Mouse (Mus musculus): ENCODE measurements at regions not wholly inside any gene's neighbourhood (a gene's known extent, or its start where the extent isn't known, plus 50 kb on each side); places are given as distances from the start of the nearest gene placed in this dataset.
"Not testable (repeated sequence)": the region's sequence is repeated elsewhere in the genome, so short reads cannot be mapped to it uniquely, and the experiment has no call there.

DNA sequence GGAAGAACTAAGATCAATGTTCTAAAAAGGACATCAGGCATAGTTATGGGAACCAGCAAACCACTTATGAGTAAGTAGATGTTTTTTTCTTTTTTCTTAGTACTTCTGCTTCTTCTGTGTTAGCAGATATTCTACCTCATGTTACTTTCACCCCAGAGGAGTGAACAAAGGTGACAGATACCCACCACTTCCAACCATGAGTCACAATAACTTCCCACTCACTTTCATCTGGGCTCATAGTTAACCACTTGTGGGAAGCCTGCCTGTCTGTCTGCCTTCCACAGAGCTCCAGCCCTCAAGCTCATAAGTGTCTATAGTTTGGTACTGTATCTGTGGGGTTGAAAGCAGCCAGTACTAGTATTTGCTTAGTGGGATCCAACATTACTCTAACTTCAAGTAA lies 485.7 kb upstream of the Acvr2a start:
- Histone ChIP-seq H3K4me1 (ENCODE audit: control insufficient read depth, insufficient read depth, low read length) (peaks cover 2% of the 10 kb centered on the region; the same call in 1 of the 2 replicates), H3K4me3 (no peak overlapping the region), H3K79me2 (replicated peaks; ENCODE audit: control insufficient read depth, insufficient read depth, low read length) (no peaks in the 10 kb centered on the region), H3K9ac (ENCODE audit: low read depth, low read length) (no peak overlapping the region), H3K27ac (no peak overlapping the region), H3K36me3 (ENCODE audit: control insufficient read depth, insufficient read depth, low read length) (0 out of 2 replicates have a peak, but pooled peaks cover under 1% of the 10 kb centered on the region), H3K27me3 (ENCODE audit: control insufficient read depth, insufficient read depth, low read length) (no peaks in the 10 kb centered on the region)
- TF ChIP-seq POLR2A (IDR thresholded peaks at IDR 0.05; ENCODE audit: insufficient read depth, low read depth, low read length) (no peak), CTCF (IDR thresholded peaks at IDR 0.05) (no peak), EP300 (IDR thresholded peaks at IDR 0.05; ENCODE audit: insufficient read depth, low read depth, low read length) (no peak)
- intact Hi-C loops (cut with DNase I), result no loop called here
- no peak for DNase-seq

- WGBS, result 19% methylated on average over 10 of the region's 10 CpGs
- Histone ChIP-seq H3K27ac (peak overlapping the region; percentile 72), H3K4me3 (peak overlapping the region; percentile 38), H3K9ac (ENCODE audit: low read depth, low read length) (peak overlapping the region; percentile 12), H3K79me2 (replicated peaks; ENCODE audit: control insufficient read depth, insufficient read depth, low read length) (no peaks in the 10 kb centered on the region), H3K27me3 (ENCODE audit: control insufficient read depth, insufficient read depth, low read length) (no peaks in the 10 kb centered on the region), H3K4me1 (ENCODE audit: control insufficient read depth, insufficient read depth, low read length) (peaks cover 3% of the 10 kb centered on the region), H3K36me3 (ENCODE audit: control insufficient read depth, insufficient read depth, low read length) (peaks cover 1% of the 10 kb centered on the region; the same call in 1 of the 2 replicates)
- peak; percentile 31 to 36 for DNase-seq
- intact Hi-C loops (cut with DNase I), result loop anchor here (5.0 kb wide), 3 partner anchors 50 to 205 kb away; no protein-coding TSS in a partner anchor
- TF ChIP-seq CTCF (IDR thresholded peaks at IDR 0.05) (peak; percentile 31), POLR2A (IDR thresholded peaks at IDR 0.05; ENCODE audit: insufficient read depth, low read depth, low read length) (peak; percentile 61; the same call in 1 of the 2 replicates), EP300 (IDR thresholded peaks at IDR 0.05; ENCODE audit: insufficient read depth, low read depth, low read length) (peak; percentile 52; the same call in 1 of the 2 replicates)
Observed at GRCm38 (mm10) chr2:48332783-48333182, 481.1 kb upstream of the Acvr2a start.

DNA sequence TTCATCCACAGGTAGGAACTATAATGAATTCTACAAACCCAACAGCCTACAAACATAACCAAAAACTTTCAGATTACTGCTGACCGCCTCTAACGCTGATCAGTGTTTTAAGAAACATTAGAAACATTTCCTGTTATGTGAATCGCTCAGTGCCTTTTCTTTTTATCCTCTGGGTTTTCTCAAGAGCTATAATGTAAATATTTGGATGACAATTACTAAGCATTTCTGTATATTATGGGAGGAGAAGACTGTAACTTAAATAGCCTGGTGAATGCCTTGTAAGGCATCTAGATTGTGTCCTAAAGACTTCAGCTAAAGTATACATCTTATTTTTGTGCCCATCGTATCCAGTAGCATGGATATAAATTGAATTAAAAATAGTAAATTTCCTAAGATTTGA lies 465.9 kb upstream of the Acvr2a start:
- Histone ChIP-seq H3K4me3 (no peak overlapping the region), H3K27ac (no peak overlapping the region), H3K27me3 (ENCODE audit: control insufficient read depth, insufficient read depth, low read length) (no peaks in the 10 kb centered on the region), H3K9ac (ENCODE audit: low read depth, low read length) (no peak overlapping the region), H3K4me1 (ENCODE audit: control insufficient read depth, insufficient read depth, low read length) (no peaks in the 10 kb centered on the region), H3K79me2 (replicated peaks; ENCODE audit: control insufficient read depth, insufficient read depth, low read length) (no peaks in the 10 kb centered on the region), H3K36me3 (ENCODE audit: control insufficient read depth, insufficient read depth, low read length) (no peaks in the 10 kb centered on the region)
- DNase-seq, result no peak
- intact Hi-C loops (cut with DNase I), result no loop called here
- TF ChIP-seq POLR2A (IDR thresholded peaks at IDR 0.05; ENCODE audit: insufficient read depth, low read depth, low read length) (no peak), CTCF (IDR thresholded peaks at IDR 0.05) (no peak), EP300 (IDR thresholded peaks at IDR 0.05; ENCODE audit: insufficient read depth, low read depth, low read length) (no peak)
- WGBS, result 77% methylated on average over 4 of the region's 4 CpGs

DNA sequence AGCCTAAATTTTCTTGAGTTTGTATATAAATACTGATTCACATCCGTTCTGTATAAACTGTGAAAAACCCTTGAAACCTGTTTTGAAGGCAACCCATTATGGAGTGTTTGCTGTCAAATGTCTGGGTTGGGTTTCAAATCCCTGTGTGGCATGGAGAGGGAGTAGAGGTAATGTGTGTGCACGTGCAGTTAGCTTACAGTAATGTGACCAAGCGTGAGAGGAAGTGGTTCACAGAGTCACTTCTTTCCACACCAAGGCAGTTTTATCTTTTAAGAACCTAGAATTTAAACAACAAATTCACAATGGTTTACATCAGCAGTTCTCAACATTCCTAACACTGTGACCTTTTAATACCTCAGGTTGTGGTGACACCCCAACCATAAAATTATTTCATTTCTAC lies 464.1 kb upstream of the Acvr2a start:
- Histone ChIP-seq H3K27me3 (ENCODE audit: control insufficient read depth, insufficient read depth, low read length) (no peaks in the 10 kb centered on the region), H3K79me2 (replicated peaks; ENCODE audit: control insufficient read depth, insufficient read depth, low read length) (no peaks in the 10 kb centered on the region), H3K27ac (no peak overlapping the region), H3K4me3 (no peak overlapping the region), H3K9ac (ENCODE audit: low read depth, low read length) (no peak overlapping the region), H3K4me1 (ENCODE audit: control insufficient read depth, insufficient read depth, low read length) (no peaks in the 10 kb centered on the region), H3K36me3 (ENCODE audit: control insufficient read depth, insufficient read depth, low read length) (no peaks in the 10 kb centered on the region)
- no peak for TF ChIP-seq EP300 (IDR thresholded peaks at IDR 0.05; ENCODE audit: insufficient read depth, low read depth, low read length)
- no peak for TF ChIP-seq POLR2A (IDR thresholded peaks at IDR 0.05; ENCODE audit: insufficient read depth, low read depth, low read length)
- TF ChIP-seq CTCF (IDR thresholded peaks at IDR 0.05), result no peak
- WGBS, result 88% methylated on average over 3 of the region's 3 CpGs
- DNase-seq, result no peak
- intact Hi-C loops (cut with DNase I), result no loop called here

DNA sequence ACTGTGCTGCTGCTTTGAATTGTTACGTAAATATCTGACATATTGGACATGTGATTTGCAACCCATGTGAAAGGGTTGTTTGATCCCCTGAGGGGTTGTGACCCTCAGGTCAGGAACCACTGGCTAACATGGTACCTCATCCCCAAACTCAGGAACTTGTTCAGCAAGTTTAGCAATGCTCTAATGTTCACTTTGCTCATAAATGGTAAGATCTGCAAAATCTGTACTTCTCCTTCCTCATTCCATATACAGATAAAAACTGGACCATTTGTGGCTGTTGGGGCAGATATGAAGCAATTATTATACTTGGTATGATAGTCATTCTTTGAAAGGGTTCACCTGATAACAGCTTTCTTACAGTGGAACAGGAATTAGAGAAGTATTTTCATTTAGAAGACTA lies 463.7 kb upstream of the Acvr2a start:
- no peak overlapping the region for H3K27ac ChIP-seq
- no peak overlapping the region for H3K9ac ChIP-seq (ENCODE audit: low read depth, low read length)
- no peaks in the 10 kb centered on the region for H3K79me2 ChIP-seq (replicated peaks; ENCODE audit: control insufficient read depth, insufficient read depth, low read length)
- DNase-seq, result no peak
- H3K27me3 ChIP-seq (ENCODE audit: control insufficient read depth, insufficient read depth, low read length), result no peaks in the 10 kb centered on the region
- no peaks in the 10 kb centered on the region for H3K4me1 ChIP-seq (ENCODE audit: control insufficient read depth, insufficient read depth, low read length)
- 87% methylated on average over 1 of the region's 1 CpGs for WGBS
- H3K36me3 ChIP-seq (ENCODE audit: control insufficient read depth, insufficient read depth, low read length), result no peaks in the 10 kb centered on the region
- H3K4me3 ChIP-seq, result no peak overlapping the region
- no peak for TF ChIP-seq EP300 (IDR thresholded peaks at IDR 0.05; ENCODE audit: insufficient read depth, low read depth, low read length)
- TF ChIP-seq CTCF (IDR thresholded peaks at IDR 0.05), result no peak
- no peak for TF ChIP-seq POLR2A (IDR thresholded peaks at IDR 0.05; ENCODE audit: insufficient read depth, low read depth, low read length)
- intact Hi-C loops (cut with DNase I), result no loop called here

DNA sequence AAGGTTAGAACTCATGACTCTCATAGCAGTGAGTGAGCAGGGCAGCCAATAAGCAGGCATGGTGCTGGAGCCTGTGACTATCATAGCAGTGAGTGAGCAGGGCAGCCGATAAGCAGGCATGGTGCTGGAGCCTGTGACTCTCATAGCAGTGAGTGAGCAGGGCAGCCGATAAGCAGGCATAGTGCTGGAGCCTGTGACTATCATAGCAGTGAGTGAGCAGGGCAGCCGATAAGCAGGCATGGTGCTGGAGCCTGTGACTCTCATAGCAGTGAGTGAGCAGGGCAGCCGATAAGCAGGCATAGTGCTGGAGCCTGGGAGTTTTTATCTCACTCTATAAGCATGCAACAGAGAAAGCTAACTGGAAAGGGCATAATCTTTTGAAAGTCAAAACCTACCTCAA lies 442.3 kb upstream of the Acvr2a start:
- DNase-seq; H3K4me3 ChIP-seq; H3K36me3 ChIP-seq (ENCODE audit: control insufficient read depth, insufficient read depth, low read length); intact Hi-C loops (cut with DNase I); H3K27me3 ChIP-seq (ENCODE audit: control insufficient read depth, insufficient read depth, low read length); H3K79me2 ChIP-seq (replicated peaks; ENCODE audit: control insufficient read depth, insufficient read depth, low read length); H3K4me1 ChIP-seq (ENCODE audit: control insufficient read depth, insufficient read depth, low read length); H3K9ac ChIP-seq (ENCODE audit: low read depth, low read length): not testable (repeated sequence)
- 22% methylated on average over 4 of the region's 4 CpGs for WGBS
- 0 out of 2 replicates have a peak overlapping the region, but pooled peaks have one; percentile 3 for H3K27ac ChIP-seq
